In the genomic region with DNA sequence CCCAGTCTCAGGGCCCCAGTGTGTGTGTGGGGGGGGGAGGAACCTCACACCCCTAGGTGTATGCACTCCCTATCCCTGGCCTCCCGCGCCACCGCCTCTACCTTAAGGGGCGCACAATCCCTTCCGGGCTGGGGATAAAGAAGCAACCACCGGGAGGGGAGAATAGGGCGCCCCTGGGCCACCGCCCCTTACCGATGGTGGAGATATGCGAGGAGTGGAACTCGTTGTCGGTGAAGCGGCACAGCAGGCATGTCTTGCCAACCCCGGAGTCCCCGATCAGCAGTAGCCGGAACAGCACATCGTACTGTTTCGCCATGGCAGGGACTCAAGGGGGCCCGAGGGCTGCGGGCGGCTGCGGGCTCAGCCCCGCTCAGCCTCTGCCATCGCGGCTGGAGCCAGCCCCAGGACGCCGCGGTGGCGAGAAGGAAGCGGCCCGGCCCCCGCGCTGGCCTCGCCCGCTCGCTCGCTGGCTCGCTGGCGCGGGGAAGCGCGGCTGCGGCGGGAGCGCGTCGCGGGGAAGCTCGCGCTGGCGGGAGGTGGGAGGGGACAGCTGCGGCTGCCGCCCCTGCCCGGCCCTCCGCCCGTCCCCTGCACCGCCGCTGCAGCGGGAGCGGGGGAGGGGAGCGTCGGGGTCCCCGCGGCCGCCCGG, we compare ENCODE assay signal across 8 mouse cellular contexts. TPM values are rescaled to one million over a fixed set of nuclear protein-coding genes. Genes with fewer than 3 reads are reported as not detected.
DNase-seq lines count a peak whose midpoint lies in the region; ATAC-seq and TF ChIP-seq lines count a peak whose summit lies in the region.

No protein-coding gene starts in this region.

- no peak overlapping the region for H3K27ac ChIP-seq in bone marrow macrophage, adult 2 months (ENCODE audit: insufficient read depth, low read depth, low read length)
- peak overlapping the region; percentile 85 for H3K27ac ChIP-seq in forebrain, embryonic 10.5 days
- H3K27ac ChIP-seq in hindbrain, embryonic 14.5 days: peak overlapping the region; percentile 84
- peak overlapping the region; percentile 54 for H3K27ac ChIP-seq in limb, embryonic 15.5 days
- H3K27ac ChIP-seq in neural tube, embryonic 12.5 days: no peak overlapping the region

- peak; percentile 80 for ATAC-seq in hindbrain, embryonic 14.5 days (ENCODE audit: low FRiP score)
- ATAC-seq in limb, embryonic 15.5 days (ENCODE audit: insufficient number of reproducible peaks, low FRiP score, low TSS enrichment, low read depth): 0 out of 2 replicates have a peak, but pooled peaks have one; percentile 42
- peak; percentile 81 for ATAC-seq in neural tube, embryonic 12.5 days (ENCODE audit: low FRiP score, low read depth)

- peak overlapping the region; percentile 56 for H3K4me3 ChIP-seq in bone marrow macrophage, adult 2 months (ENCODE audit: insufficient read depth, low read length)
- H3K4me3 ChIP-seq in forebrain, embryonic 10.5 days: peak overlapping the region; percentile 74
- H3K4me3 ChIP-seq in hindbrain, embryonic 14.5 days (replicated peaks; ENCODE audit: low read length): peak overlapping the region; percentile 68
- H3K4me3 ChIP-seq in limb, embryonic 15.5 days: peak overlapping the region; percentile 71
- H3K4me3 ChIP-seq in neural tube, embryonic 12.5 days: peak overlapping the region; percentile 72

- peak overlapping the region; percentile 71 for H3K4me2 ChIP-seq in hindbrain, embryonic 14.5 days (replicated peaks)
- peak overlapping the region; percentile 91 for H3K4me2 ChIP-seq in limb, embryonic 15.5 days
- H3K4me2 ChIP-seq in neural tube, embryonic 12.5 days (replicated peaks): peak overlapping the region; percentile 92

- H3K36me3 ChIP-seq in forebrain, embryonic 10.5 days (replicated peaks): no peaks in the 10 kb centered on the region
- H3K36me3 ChIP-seq in hindbrain, embryonic 14.5 days (replicated peaks; ENCODE audit: control insufficient read depth, insufficient read depth): no peaks in the 10 kb centered on the region
- H3K36me3 ChIP-seq in limb, embryonic 15.5 days: no peaks in the 10 kb centered on the region
- no peaks in the 10 kb centered on the region for H3K36me3 ChIP-seq in neural tube, embryonic 12.5 days

- peaks cover 6% of the 10 kb centered on the region; the same call in 1 of the 2 replicates for H3K4me1 ChIP-seq in bone marrow macrophage, adult 2 months (ENCODE audit: control insufficient read depth, insufficient read depth, low read length)
- H3K4me1 ChIP-seq in forebrain, embryonic 10.5 days: peaks cover 44% of the 10 kb centered on the region
- peaks cover 33% of the 10 kb centered on the region for H3K4me1 ChIP-seq in hindbrain, embryonic 14.5 days (replicated peaks; ENCODE audit: control insufficient read depth, insufficient read depth, low read length)
- peaks cover 43% of the 10 kb centered on the region for H3K4me1 ChIP-seq in limb, embryonic 15.5 days
- peaks cover 17% of the 10 kb centered on the region for H3K4me1 ChIP-seq in neural tube, embryonic 12.5 days

- H3K27me3 ChIP-seq in forebrain, embryonic 10.5 days (ENCODE audit: poor library complexity, severe bottlenecking): peaks cover 81% of the 10 kb centered on the region
- H3K27me3 ChIP-seq in hindbrain, embryonic 14.5 days (ENCODE audit: control insufficient read depth, insufficient read depth, low read length): no peaks in the 10 kb centered on the region
- H3K27me3 ChIP-seq in limb, embryonic 15.5 days: peaks cover 10% of the 10 kb centered on the region; the same call in 1 of the 2 replicates
- peaks cover 20% of the 10 kb centered on the region for H3K27me3 ChIP-seq in neural tube, embryonic 12.5 days (replicated peaks)

- peak; percentile 47 for DNase-seq in right cerebral cortex, postnatal 14 days
- DNase-seq in right cerebral cortex, adult 2 months (ENCODE audit: low spot score in 2 of 2): no peak
- DNase-seq in forebrain, embryonic 10.5 days (ENCODE audit: extremely low spot score, low spot score): peak; percentile 54
- DNase-seq in hindbrain, embryonic 14.5 days (ENCODE audit: low spot score): peak; percentile 60
- no peak for DNase-seq in spleen, postnatal 36 days (ENCODE audit: low spot score in 2 of 2)

- H3K9me3 ChIP-seq in forebrain, embryonic 10.5 days: no peaks in the 10 kb centered on the region
- no peaks in the 10 kb centered on the region for H3K9me3 ChIP-seq in hindbrain, embryonic 14.5 days (ENCODE audit: control insufficient read depth, low read length)
- no peaks in the 10 kb centered on the region for H3K9me3 ChIP-seq in limb, embryonic 15.5 days
- no peaks in the 10 kb centered on the region for H3K9me3 ChIP-seq in neural tube, embryonic 12.5 days

- WGBS in forebrain, embryonic 10.5 days: under 1% methylated on average over 66 of the region's 66 CpGs
- WGBS in hindbrain, embryonic 14.5 days: under 1% methylated on average over 48 of the region's 66 CpGs
- WGBS in limb, embryonic 15.5 days: under 1% methylated on average over 62 of the region's 66 CpGs
- under 1% methylated on average over 62 of the region's 66 CpGs for WGBS in neural tube, embryonic 12.5 days

- TF ChIP-seq CTCF in bone marrow macrophage, adult 2 months (IDR thresholded peaks at IDR 0.05; ENCODE audit: low read depth, low read length): no peak

- H3K9ac ChIP-seq in hindbrain, embryonic 14.5 days: peak overlapping the region; percentile 83
- peak overlapping the region; percentile 73 for H3K9ac ChIP-seq in limb, embryonic 15.5 days
- peak overlapping the region; percentile 85 for H3K9ac ChIP-seq in neural tube, embryonic 12.5 days

- no peak for TF ChIP-seq POLR2A in bone marrow macrophage, adult 2 months (IDR thresholded peaks at IDR 0.05; ENCODE audit: borderline replicate concordance, low read depth, low read length)

RNA-seq across cellular contexts. Expression of gene Rab15, which starts 0.6 kb away (rescaled TPM):
- not detected in 2 replicates for polyA plus RNA-seq in bone marrow macrophage, adult 2 months (2012; ENCODE audit: insufficient read depth, insufficient read length, missing spikeins)
- 8.3 and 9.2 TPM in 2 replicates for polyA plus RNA-seq in forebrain, embryonic 10.5 days (2016; fragmentation: Nextera tagmentation; extraction: Ambion mirVana)
- 35.7 and 44.8 TPM in 2 replicates for polyA plus RNA-seq in hindbrain, embryonic 14.5 days (2014; fragmentation: Nextera tagmentation; extraction: Ambion mirVana)
- polyA plus RNA-seq in limb, embryonic 15.5 days (2015; fragmentation: Nextera tagmentation; extraction: Ambion mirVana): 28.3 and 28.6 TPM in 2 replicates
- polyA plus RNA-seq in neural tube, embryonic 12.5 days (2016; fragmentation: Nextera tagmentation; extraction: Ambion mirVana): 20.7 and 22.6 TPM in 2 replicates

RNA-seq across cellular contexts. Expression of gene Gpx2, which starts 26.8 kb away (rescaled TPM):
- not detected in 2 replicates for polyA plus RNA-seq in bone marrow macrophage, adult 2 months (2012; ENCODE audit: insufficient read depth, insufficient read length, missing spikeins)
- polyA plus RNA-seq in forebrain, embryonic 10.5 days (2016; fragmentation: Nextera tagmentation; extraction: Ambion mirVana): 0.20 and 0.21 TPM in 2 replicates
- polyA plus RNA-seq in hindbrain, embryonic 14.5 days (2014; fragmentation: Nextera tagmentation; extraction: Ambion mirVana): 0.19 TPM in 1 of 2 replicates, not detected in the other
- polyA plus RNA-seq in limb, embryonic 15.5 days (2015; fragmentation: Nextera tagmentation; extraction: Ambion mirVana): 0.20 and 0.41 TPM in 2 replicates
- polyA plus RNA-seq in neural tube, embryonic 12.5 days (2016; fragmentation: Nextera tagmentation; extraction: Ambion mirVana): not detected in 2 replicates

RNA-seq across cellular contexts. Expression of gene Fntb, which starts 56.7 kb away (rescaled TPM):
- 4.3 and 5.5 TPM in 2 replicates for polyA plus RNA-seq in bone marrow macrophage, adult 2 months (2012; ENCODE audit: insufficient read depth, insufficient read length, missing spikeins)
- polyA plus RNA-seq in forebrain, embryonic 10.5 days (2016; fragmentation: Nextera tagmentation; extraction: Ambion mirVana): 44.7 and 45.1 TPM in 2 replicates
- polyA plus RNA-seq in hindbrain, embryonic 14.5 days (2014; fragmentation: Nextera tagmentation; extraction: Ambion mirVana): 40.4 and 43.9 TPM in 2 replicates
- polyA plus RNA-seq in limb, embryonic 15.5 days (2015; fragmentation: Nextera tagmentation; extraction: Ambion mirVana): 47.7 and 48.8 TPM in 2 replicates
- 38.1 and 39.0 TPM in 2 replicates for polyA plus RNA-seq in neural tube, embryonic 12.5 days (2016; fragmentation: Nextera tagmentation; extraction: Ambion mirVana)

RNA-seq across cellular contexts. Expression of gene Churc1, which starts 56.8 kb away (rescaled TPM):
- polyA plus RNA-seq in bone marrow macrophage, adult 2 months (2012; ENCODE audit: insufficient read depth, insufficient read length, missing spikeins): 52.1 and 52.3 TPM in 2 replicates
- 115 and 125 TPM in 2 replicates for polyA plus RNA-seq in forebrain, embryonic 10.5 days (2016; fragmentation: Nextera tagmentation; extraction: Ambion mirVana)
- 123 and 161 TPM in 2 replicates for polyA plus RNA-seq in hindbrain, embryonic 14.5 days (2014; fragmentation: Nextera tagmentation; extraction: Ambion mirVana)
- polyA plus RNA-seq in limb, embryonic 15.5 days (2015; fragmentation: Nextera tagmentation; extraction: Ambion mirVana): 108 and 132 TPM in 2 replicates
- 104 and 108 TPM in 2 replicates for polyA plus RNA-seq in neural tube, embryonic 12.5 days (2016; fragmentation: Nextera tagmentation; extraction: Ambion mirVana)

Comparison
In these comparisons a context has a peak if more than half of its experiments do, and no peak if none do; other contexts are left out.
1. DNase-seq: peak in right cerebral cortex, postnatal 14 days (single experiment), forebrain, embryonic 10.5 days (single experiment) and hindbrain, embryonic 14.5 days (single experiment); none in right cerebral cortex, adult 2 months (0 of 2) and spleen, postnatal 36 days (0 of 2).
2. H3K27ac ChIP-seq: peak in forebrain, embryonic 10.5 days (single experiment), hindbrain, embryonic 14.5 days (single experiment) and limb, embryonic 15.5 days (single experiment); none in bone marrow macrophage, adult 2 months (single experiment) and neural tube, embryonic 12.5 days (single experiment).
3. Peak in every context shown above with its lines, with median percentiles within 50 percentile points of each other: H3K4me3 ChIP-seq, ATAC-seq, H3K4me2 ChIP-seq and H3K9ac ChIP-seq.